Mouse (Mus musculus) cerebellum, adult 2 months (tissue): ENCODE measurements around the gene Atf4.

ENCODE experiments used
- CTCF ChIP-seq: fragments of 200-500 bp; IDR thresholded peaks from 2 replicates; pipeline ENCODE4 v1.5.1; 2011; ENCODE audit warnings: low read depth, mild to moderate bottlenecking, control low read depth, low read length, moderate library complexity, borderline replicate concordance; ENCODE audit not compliant: insufficient read depth
- POLR2A ChIP-seq: fragments of 200-500 bp; IDR thresholded peaks from 2 replicates; pipeline ENCODE4 v1.6.1; 2011; ENCODE audit warnings: low read length, control low read depth, borderline replicate concordance; ENCODE audit not compliant: insufficient read depth

GRCm38 (mm10) chr15:80217476-80217875 lies 37.5 kb upstream of the Atf4 start:
- TF ChIP-seq CTCF, result no peak
- TF ChIP-seq POLR2A, result no peak
